33 mouse cellular contexts compared by ENCODE assay signal in genomic region chr12:78203646-78204045, GRCm38 (mm10). TPM values are rescaled to one million over a fixed set of nuclear protein-coding genes. Genes with fewer than 3 reads are reported as not detected.
A peak's percentile ranks its signal among the peaks of the same experiment; 100 is the strongest.
DNase-seq lines count a peak whose midpoint lies in the region; ATAC-seq and TF ChIP-seq lines count a peak whose summit lies in the region.
"Had no signal": no experiment of that assay in that cellular context is flagged by ENCODE, and none has a peak within 500 bp of the region (broad histone marks: within the 10 kb centered on the region; RNA-seq: fewer than 3 reads in every experiment).

No protein-coding gene starts in this region.

- no peaks in the 10 kb centered on the region for H3K9me3 ChIP-seq in forebrain, embryonic 14.5 days (replicated peaks; ENCODE audit: control insufficient read depth, low read length)
- no peaks in the 10 kb centered on the region for H3K9me3 ChIP-seq in forebrain, postnatal 0 days (ENCODE audit: low read length)
- H3K9me3 ChIP-seq in embryonic facial prominence, embryonic 11.5 days (replicated peaks; ENCODE audit: control insufficient read depth, low read length), result no peaks in the 10 kb centered on the region
- no peaks in the 10 kb centered on the region for H3K9me3 ChIP-seq in limb, embryonic 13.5 days
- no peaks in the 10 kb centered on the region for H3K9me3 ChIP-seq in hindbrain, embryonic 12.5 days (replicated peaks)
- H3K9me3 ChIP-seq: heart, embryonic 15.5 days; hindbrain, embryonic 15.5 days had no signal

- H3K9ac ChIP-seq in forebrain, embryonic 14.5 days (ENCODE audit: low read length), result no peak overlapping the region
- H3K9ac ChIP-seq in forebrain, postnatal 0 days, result no peak overlapping the region
- no peak overlapping the region for H3K9ac ChIP-seq in embryonic facial prominence, embryonic 11.5 days (replicated peaks; ENCODE audit: low read length)
- H3K9ac ChIP-seq in limb, embryonic 13.5 days, result no peak overlapping the region
- no peak overlapping the region for H3K9ac ChIP-seq in hindbrain, embryonic 12.5 days
- H3K9ac ChIP-seq: heart, embryonic 15.5 days; hindbrain, embryonic 15.5 days had no signal

- H3K4me3 ChIP-seq in forebrain, embryonic 14.5 days (ENCODE audit: low read depth, low read length), result no peak overlapping the region
- no peak overlapping the region for H3K4me3 ChIP-seq in forebrain, postnatal 0 days (ENCODE audit: low read depth, low read length)
- no peak overlapping the region for H3K4me3 ChIP-seq in embryonic facial prominence, embryonic 11.5 days (ENCODE audit: low read depth, low read length)
- no peak overlapping the region for H3K4me3 ChIP-seq in limb, embryonic 13.5 days
- H3K4me3 ChIP-seq in hindbrain, embryonic 12.5 days, result no peak overlapping the region
- H3K4me3 ChIP-seq: heart, embryonic 15.5 days; hindbrain, embryonic 15.5 days; layer of hippocampus, adult 2 months had no signal

- H3K27me3 ChIP-seq in forebrain, embryonic 14.5 days (replicated peaks; ENCODE audit: control insufficient read depth, insufficient read depth, low read length), result no peaks in the 10 kb centered on the region
- H3K27me3 ChIP-seq in forebrain, postnatal 0 days (ENCODE audit: insufficient read depth, low read length), result no peaks in the 10 kb centered on the region
- H3K27me3 ChIP-seq in embryonic facial prominence, embryonic 11.5 days (ENCODE audit: control insufficient read depth, insufficient read depth, low read length), result no peaks in the 10 kb centered on the region
- H3K27me3 ChIP-seq in limb, embryonic 13.5 days, result no peaks in the 10 kb centered on the region
- H3K27me3 ChIP-seq in hindbrain, embryonic 12.5 days, result no peaks in the 10 kb centered on the region
- H3K27me3 ChIP-seq: heart, embryonic 15.5 days; hindbrain, embryonic 15.5 days had no signal

- peak; percentile 6 for DNase-seq in forebrain, embryonic 14.5 days (ENCODE audit: low spot score)
- DNase-seq in forebrain, postnatal 0 days, result no peak
- peak; percentile 45 for DNase-seq in brain, embryonic 14.5 days (ENCODE audit: low read depth)
- peak; percentile 55 for DNase-seq in embryonic facial prominence, embryonic 11.5 days (ENCODE audit: low spot score)
- no peak for DNase-seq in adrenal gland, postnatal 36 days
- DNase-seq: adrenal gland, postnatal 25 days; cerebellum, adult 11 months; cerebellum, adult 9-11 months; heart, postnatal 36 days; kidney, adult 9 months; kidney, postnatal 25 days; lung, adult 18-20 months; lung, postnatal 10 days had no signal

- no peak overlapping the region for H3K4me2 ChIP-seq in forebrain, embryonic 14.5 days (ENCODE audit: low read length)
- H3K4me2 ChIP-seq in forebrain, postnatal 0 days (ENCODE audit: low read depth), result no peak overlapping the region
- H3K4me2 ChIP-seq in embryonic facial prominence, embryonic 11.5 days (ENCODE audit: low read depth, low read length), result no peak overlapping the region
- H3K4me2 ChIP-seq in limb, embryonic 13.5 days (replicated peaks), result 0 out of 2 replicates have a peak overlapping the region, but pooled peaks have one; percentile 9
- no peak overlapping the region for H3K4me2 ChIP-seq in hindbrain, embryonic 12.5 days (replicated peaks)
- H3K4me2 ChIP-seq: heart, embryonic 15.5 days; hindbrain, embryonic 15.5 days; liver, embryonic 11.5 days; midbrain, embryonic 11.5 days had no signal

- H3K36me3 ChIP-seq in forebrain, embryonic 14.5 days (ENCODE audit: control insufficient read depth, insufficient read depth, low read length), result no peaks in the 10 kb centered on the region
- no peaks in the 10 kb centered on the region for H3K36me3 ChIP-seq in forebrain, postnatal 0 days (ENCODE audit: insufficient read depth)
- no peaks in the 10 kb centered on the region for H3K36me3 ChIP-seq in embryonic facial prominence, embryonic 11.5 days (replicated peaks; ENCODE audit: control insufficient read depth, insufficient read depth, low read depth, low read length)
- H3K36me3 ChIP-seq in limb, embryonic 13.5 days, result no peaks in the 10 kb centered on the region
- no peaks in the 10 kb centered on the region for H3K36me3 ChIP-seq in hindbrain, embryonic 12.5 days
- H3K36me3 ChIP-seq: heart, embryonic 15.5 days; hindbrain, embryonic 15.5 days had no signal

- no peak for TF ChIP-seq POLR2A in brain, embryonic 14.5 days (IDR thresholded peaks at IDR 0.05; ENCODE audit: borderline replicate concordance, extremely low read depth, insufficient read depth, insufficient read length, poor library complexity, severe bottlenecking)

- 22% methylated on average over 5 of the region's 5 CpGs for WGBS in forebrain, embryonic 14.5 days
- 32% methylated on average over 5 of the region's 5 CpGs for WGBS in forebrain, postnatal 0 days
- WGBS in embryonic facial prominence, embryonic 11.5 days, result 38% methylated on average over 5 of the region's 5 CpGs
- 25% methylated on average over 5 of the region's 5 CpGs for WGBS in limb, embryonic 13.5 days
- WGBS in hindbrain, embryonic 12.5 days, result 57% methylated on average over 5 of the region's 5 CpGs

- no peak for TF ChIP-seq CTCF in forebrain, postnatal 0 days (IDR thresholded peaks at IDR 0.05; ENCODE audit: low read depth)
- TF ChIP-seq CTCF in brain, embryonic 14.5 days (IDR thresholded peaks at IDR 0.05; ENCODE audit: borderline replicate concordance, extremely low read depth, insufficient read depth, insufficient read length), result no peak

- H3K4me1 ChIP-seq in forebrain, embryonic 14.5 days (ENCODE audit: control insufficient read depth, insufficient read depth, low read length), result no peaks in the 10 kb centered on the region
- no peaks in the 10 kb centered on the region for H3K4me1 ChIP-seq in forebrain, postnatal 0 days (ENCODE audit: insufficient read depth)
- no peaks in the 10 kb centered on the region for H3K4me1 ChIP-seq in embryonic facial prominence, embryonic 11.5 days (ENCODE audit: control insufficient read depth, insufficient read depth, low read length)
- peaks cover 9% of the 10 kb centered on the region; the same call in 1 of the 2 replicates for H3K4me1 ChIP-seq in limb, embryonic 13.5 days
- no peaks in the 10 kb centered on the region for H3K4me1 ChIP-seq in hindbrain, embryonic 12.5 days
- H3K4me1 ChIP-seq: heart, embryonic 15.5 days had no signal

- no peak overlapping the region for H3K27ac ChIP-seq in forebrain, embryonic 14.5 days (ENCODE audit: low read depth, low read length)
- no peak overlapping the region for H3K27ac ChIP-seq in forebrain, postnatal 0 days (ENCODE audit: low read depth, low read length)
- no peak overlapping the region for H3K27ac ChIP-seq in embryonic facial prominence, embryonic 11.5 days (replicated peaks; ENCODE audit: low read depth, low read length)
- no peak overlapping the region for H3K27ac ChIP-seq in limb, embryonic 13.5 days
- H3K27ac ChIP-seq in hindbrain, embryonic 12.5 days, result no peak overlapping the region
- H3K27ac ChIP-seq: heart, embryonic 15.5 days; hindbrain, embryonic 15.5 days; layer of hippocampus, adult 2 months; stomach, postnatal 0 days had no signal

- 0 out of 2 replicates have a peak, but pooled peaks have one; percentile 18 for ATAC-seq in forebrain, embryonic 14.5 days
- ATAC-seq in forebrain, postnatal 0 days, result no peak
- no peak for ATAC-seq in embryonic facial prominence, embryonic 11.5 days (replicated peaks; ENCODE audit: insufficient number of reproducible peaks, low FRiP score, low TSS enrichment, low read depth)
- peak; percentile 83 for ATAC-seq in limb, embryonic 13.5 days (ENCODE audit: low FRiP score, low read depth)
- ATAC-seq in hindbrain, embryonic 12.5 days (ENCODE audit: low FRiP score), result no peak
- ATAC-seq: CD4-positive, CD25-positive, alpha-beta regulatory T cell, adult 4 months had no signal

RNA-seq across cellular contexts. Expression of gene Gm6657, which starts 9.6 kb away (rescaled TPM):
- polyA plus RNA-seq in forebrain, embryonic 14.5 days (2014; fragmentation: Nextera tagmentation; extraction: Ambion mirVana), result not detected in 2 replicates
- not detected in 2 replicates for total RNA-seq in forebrain, postnatal 0 days (2014; rRNA removed)
- polyA plus RNA-seq in forebrain, postnatal 0 days (2015; fragmentation: Nextera tagmentation; extraction: Ambion mirVana), result not detected in 2 replicates
- polyA plus RNA-seq in brain, embryonic 14.5 days (2012; rRNA removed), result not detected in 2 replicates
- not detected in 2 replicates for polyA plus RNA-seq in embryonic facial prominence, embryonic 11.5 days (2014; fragmentation: Nextera tagmentation; extraction: Ambion mirVana)
- not detected in 2 replicates for polyA plus RNA-seq in limb, embryonic 13.5 days (2015; fragmentation: Nextera tagmentation; extraction: Ambion mirVana)
- polyA plus RNA-seq in hindbrain, embryonic 12.5 days (2016; fragmentation: Nextera tagmentation; extraction: Ambion mirVana), result not detected in 2 replicates
- total RNA-seq in adrenal gland, postnatal 36 days (2021), result not detected
- total RNA-seq: adrenal gland, postnatal 25 days; common myeloid progenitor, adult 5-6 weeks; gastrocnemius, adult 8-10 months; heart, postnatal 36 days; layer of hippocampus, adult 2 months; layer of hippocampus, postnatal 25 days; left cerebral cortex, postnatal 10 days; megakaryocyte progenitor cell, adult 5-6 weeks; monocyte, adult 5-6 weeks had no signal
- polyA plus RNA-seq: CD4-positive, CD25-positive, alpha-beta regulatory T cell, adult 4 months; frontal cortex, adult 2 months; gonadal fat pad, adult 2 months; heart, embryonic 15.5 days; hindbrain, embryonic 15.5 days; intestine, embryonic 14.5 days; liver, embryonic 11.5 days; midbrain, embryonic 11.5 days; neural tube, embryonic 11.5 days; stomach, postnatal 0 days; thymus, postnatal 0 days had no signal

RNA-seq across cellular contexts. Expression of gene Gphn, which starts 22.5 kb away (rescaled TPM):
- polyA plus RNA-seq in forebrain, embryonic 14.5 days (2014; fragmentation: Nextera tagmentation; extraction: Ambion mirVana), result 36.7 and 39.5 TPM in 2 replicates
- total RNA-seq in forebrain, postnatal 0 days (2014; rRNA removed), result 68.6 and 69.5 TPM in 2 replicates
- polyA plus RNA-seq in forebrain, postnatal 0 days (2015; fragmentation: Nextera tagmentation; extraction: Ambion mirVana), result 41.9 and 45.2 TPM in 2 replicates
- 41.6 and 49.9 TPM in 2 replicates for polyA plus RNA-seq in brain, embryonic 14.5 days (2012; rRNA removed)
- polyA plus RNA-seq in embryonic facial prominence, embryonic 11.5 days (2014; fragmentation: Nextera tagmentation; extraction: Ambion mirVana), result 11.9 and 14.3 TPM in 2 replicates
- polyA plus RNA-seq in limb, embryonic 13.5 days (2015; fragmentation: Nextera tagmentation; extraction: Ambion mirVana), result 14.7 and 15.8 TPM in 2 replicates
- polyA plus RNA-seq in hindbrain, embryonic 12.5 days (2016; fragmentation: Nextera tagmentation; extraction: Ambion mirVana), result 21.2 and 23.1 TPM in 2 replicates
- 10 to 100 TPM; 24.1 to 38.3 TPM for total RNA-seq in adrenal gland, postnatal 36 days (2021)

Comparison
In these comparisons a context has a peak if more than half of its experiments do, and no peak if none do; other contexts are left out.
1. ATAC-seq: peak in forebrain, embryonic 14.5 days (single experiment) and limb, embryonic 13.5 days (single experiment); none in forebrain, postnatal 0 days (single experiment), embryonic facial prominence, embryonic 11.5 days (single experiment) and hindbrain, embryonic 12.5 days (single experiment).
2. DNase-seq: peak in forebrain, embryonic 14.5 days (single experiment), brain, embryonic 14.5 days (single experiment) and embryonic facial prominence, embryonic 11.5 days (single experiment); none in forebrain, postnatal 0 days (single experiment) and adrenal gland, postnatal 36 days (0 of 2).